Mouse (Mus musculus): ENCODE results near the gene Adgrb3. TPM values are rescaled to one million over a fixed set of nuclear protein-coding genes. Genes with fewer than 3 reads are reported as not detected.
"Not testable (repeated sequence)": the region's sequence is repeated elsewhere in the genome, so short reads cannot be mapped to it uniquely, and the experiment has no call there.

Adgrb3 gene
- polyA plus RNA-seq, 1 experiment: not detected

GRCm38 (mm10) chr1:25075952-25076351 is 753.6 kb downstream of the Adgrb3 start:
- no peak overlapping the region for H3K4me3 ChIP-seq (replicated peaks; ENCODE audit: extremely low read depth, low read depth, low read length)
- WGBS: 65% methylated on average over 5 of the region's 5 CpGs
- no peak for TF ChIP-seq POLR2A (IDR thresholded peaks at IDR 0.05; ENCODE audit: borderline replicate concordance, extremely low read depth, low read depth, low read length)
- TF ChIP-seq CTCF (IDR thresholded peaks at IDR 0.05; ENCODE audit: insufficient read depth, low read length): no peak
- H3K4me1 ChIP-seq (ENCODE audit: control insufficient read depth, insufficient read depth, low read length): no peaks in the 10 kb centered on the region
- no peak for DNase-seq

GRCm38 (mm10) chr1:25063964-25064363 is 765.5 kb downstream of the Adgrb3 start:
- H3K4me3 ChIP-seq (replicated peaks; ENCODE audit: extremely low read depth, low read depth, low read length): no peak overlapping the region
- WGBS: 23% methylated on average over 6 of the region's 6 CpGs
- TF ChIP-seq POLR2A (IDR thresholded peaks at IDR 0.05; ENCODE audit: borderline replicate concordance, extremely low read depth, low read depth, low read length): no peak
- no peak for TF ChIP-seq CTCF (IDR thresholded peaks at IDR 0.05; ENCODE audit: insufficient read depth, low read length)
- no peaks in the 10 kb centered on the region for H3K4me1 ChIP-seq (ENCODE audit: control insufficient read depth, insufficient read depth, low read length)
- DNase-seq: peak; percentile 9

GRCm38 (mm10) chr1:25060935-25061334 is 768.6 kb downstream of the Adgrb3 start:
- no peak for TF ChIP-seq POLR2A (IDR thresholded peaks at IDR 0.05; ENCODE audit: borderline replicate concordance, extremely low read depth, low read depth, low read length)
- no peak for TF ChIP-seq CTCF (IDR thresholded peaks at IDR 0.05; ENCODE audit: insufficient read depth, low read length)
- WGBS: 68% methylated on average over 3 of the region's 3 CpGs
- no peak for DNase-seq
- no peak overlapping the region for H3K4me3 ChIP-seq (replicated peaks; ENCODE audit: extremely low read depth, low read depth, low read length)
- H3K4me1 ChIP-seq (ENCODE audit: control insufficient read depth, insufficient read depth, low read length): peaks cover 3% of the 10 kb centered on the region; the same call in 1 of the 2 replicates

GRCm38 (mm10) chr1:25060191-25060590 is 769.3 kb downstream of the Adgrb3 start:
- Histone ChIP-seq H3K4me1 (ENCODE audit: control insufficient read depth, insufficient read depth, low read length) (peaks cover 3% of the 10 kb centered on the region; the same call in 1 of the 2 replicates), H3K4me3 (replicated peaks; ENCODE audit: extremely low read depth, low read depth, low read length) (no peak overlapping the region)
- no peak for DNase-seq
- TF ChIP-seq CTCF (IDR thresholded peaks at IDR 0.05; ENCODE audit: insufficient read depth, low read length) (no peak), POLR2A (IDR thresholded peaks at IDR 0.05; ENCODE audit: borderline replicate concordance, extremely low read depth, low read depth, low read length) (no peak)
- 79% methylated on average over 6 of the region's 6 CpGs for WGBS

DNA sequence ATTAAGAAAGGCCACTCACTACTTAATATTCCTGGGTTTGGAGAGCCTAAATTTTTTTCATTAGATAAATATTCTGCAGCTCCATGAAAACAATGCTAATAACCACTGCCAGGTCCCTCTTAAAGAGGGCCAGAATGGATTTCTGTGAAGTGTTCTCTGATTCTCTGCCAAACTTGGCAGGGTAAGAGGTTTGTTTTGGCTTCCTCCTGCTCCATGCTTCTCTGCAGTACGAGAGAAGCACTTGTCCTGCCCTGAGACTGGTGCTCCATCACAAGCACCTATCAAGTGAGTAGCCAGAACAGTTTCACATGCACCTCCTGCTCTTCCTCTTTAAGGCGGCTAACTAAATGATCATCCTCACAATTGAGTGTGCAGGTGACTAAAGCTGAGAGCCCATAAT is 771.9 kb downstream of the Adgrb3 start:
- TF ChIP-seq POLR2A (IDR thresholded peaks at IDR 0.05; ENCODE audit: borderline replicate concordance, extremely low read depth, low read depth, low read length) (no peak), CTCF (IDR thresholded peaks at IDR 0.05; ENCODE audit: insufficient read depth, low read length) (no peak)
- no peak overlapping the region for H3K4me3 ChIP-seq (replicated peaks; ENCODE audit: extremely low read depth, low read depth, low read length)

GRCm38 (mm10) chr1:25057212-25057611 is 772.3 kb downstream of the Adgrb3 start:
- no peak overlapping the region for H3K4me3 ChIP-seq (replicated peaks; ENCODE audit: extremely low read depth, low read depth, low read length)
- WGBS: 67% methylated on average over 6 of the region's 6 CpGs

More for the DNA sequence above, 771.9 kb downstream of the Adgrb3 start:
- peaks cover 3% of the 10 kb centered on the region; the same call in 1 of the 2 replicates for H3K4me1 ChIP-seq (ENCODE audit: control insufficient read depth, insufficient read depth, low read length)
- 37% methylated on average over 2 of the region's 2 CpGs for WGBS
- DNase-seq: peak; percentile 36

DNA sequence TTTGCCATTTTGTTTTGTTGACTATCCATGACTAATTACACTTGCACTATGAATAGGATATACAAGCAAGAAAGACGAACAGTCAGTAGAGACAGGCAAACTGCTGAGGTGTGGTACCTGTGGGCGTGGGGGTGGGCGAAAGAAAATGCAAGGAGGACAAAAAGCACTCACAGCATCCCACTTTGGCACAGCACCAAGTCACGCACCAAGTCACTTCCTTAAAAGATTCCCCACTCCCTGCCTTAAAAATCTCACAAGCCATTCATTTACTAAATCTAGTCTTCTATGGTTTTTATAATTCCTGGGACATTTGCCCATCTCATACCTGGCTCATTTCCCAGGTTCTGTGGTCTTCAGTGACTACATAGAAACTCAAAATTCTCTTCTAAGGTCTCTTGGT is 787.4 kb downstream of the Adgrb3 start:
- WGBS: 60% methylated on average over 4 of the region's 4 CpGs
- no peaks in the 10 kb centered on the region for H3K4me1 ChIP-seq (ENCODE audit: control insufficient read depth, insufficient read depth, low read length)
- no peak for DNase-seq
- no peak for TF ChIP-seq POLR2A (IDR thresholded peaks at IDR 0.05; ENCODE audit: borderline replicate concordance, extremely low read depth, low read depth, low read length)
- no peak for TF ChIP-seq CTCF (IDR thresholded peaks at IDR 0.05; ENCODE audit: insufficient read depth, low read length)
- H3K4me3 ChIP-seq (replicated peaks; ENCODE audit: extremely low read depth, low read depth, low read length): no peak overlapping the region

More at GRCm38 (mm10) chr1:25057212-25057611, 772.3 kb downstream of the Adgrb3 start:
- peaks cover 3% of the 10 kb centered on the region; the same call in 1 of the 2 replicates for H3K4me1 ChIP-seq (ENCODE audit: control insufficient read depth, insufficient read depth, low read length)
- no peak for DNase-seq
- no peak for TF ChIP-seq CTCF (IDR thresholded peaks at IDR 0.05; ENCODE audit: insufficient read depth, low read length)
- no peak for TF ChIP-seq POLR2A (IDR thresholded peaks at IDR 0.05; ENCODE audit: borderline replicate concordance, extremely low read depth, low read depth, low read length)

DNA sequence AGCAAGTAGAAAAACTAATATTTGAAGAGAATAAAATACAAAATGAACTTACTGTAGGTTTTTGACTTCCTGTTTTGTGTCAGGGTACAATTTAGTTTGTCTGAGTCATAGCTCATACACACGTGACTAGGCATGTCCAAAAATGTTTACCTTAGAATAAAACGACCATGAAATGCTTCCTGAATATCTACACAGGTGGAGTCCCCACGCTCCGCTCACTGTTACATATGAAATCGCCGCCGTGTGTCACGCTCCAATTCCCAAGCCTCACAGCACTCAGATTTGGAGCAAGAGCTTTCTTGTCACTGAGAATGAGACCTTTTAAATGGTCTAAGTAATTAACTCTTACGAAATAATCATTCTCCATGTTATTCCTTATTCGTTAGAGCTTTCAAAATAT is 795.3 kb downstream of the Adgrb3 start:
- DNase-seq: no peak
- no peak for TF ChIP-seq CTCF (IDR thresholded peaks at IDR 0.05; ENCODE audit: insufficient read depth, low read length)
- no peak for TF ChIP-seq POLR2A (IDR thresholded peaks at IDR 0.05; ENCODE audit: borderline replicate concordance, extremely low read depth, low read depth, low read length)
- 74% methylated on average over 10 of the region's 10 CpGs for WGBS
- Histone ChIP-seq H3K4me1 (ENCODE audit: control insufficient read depth, insufficient read depth, low read length) (no peaks in the 10 kb centered on the region), H3K4me3 (replicated peaks; ENCODE audit: extremely low read depth, low read depth, low read length) (no peak overlapping the region)

DNA sequence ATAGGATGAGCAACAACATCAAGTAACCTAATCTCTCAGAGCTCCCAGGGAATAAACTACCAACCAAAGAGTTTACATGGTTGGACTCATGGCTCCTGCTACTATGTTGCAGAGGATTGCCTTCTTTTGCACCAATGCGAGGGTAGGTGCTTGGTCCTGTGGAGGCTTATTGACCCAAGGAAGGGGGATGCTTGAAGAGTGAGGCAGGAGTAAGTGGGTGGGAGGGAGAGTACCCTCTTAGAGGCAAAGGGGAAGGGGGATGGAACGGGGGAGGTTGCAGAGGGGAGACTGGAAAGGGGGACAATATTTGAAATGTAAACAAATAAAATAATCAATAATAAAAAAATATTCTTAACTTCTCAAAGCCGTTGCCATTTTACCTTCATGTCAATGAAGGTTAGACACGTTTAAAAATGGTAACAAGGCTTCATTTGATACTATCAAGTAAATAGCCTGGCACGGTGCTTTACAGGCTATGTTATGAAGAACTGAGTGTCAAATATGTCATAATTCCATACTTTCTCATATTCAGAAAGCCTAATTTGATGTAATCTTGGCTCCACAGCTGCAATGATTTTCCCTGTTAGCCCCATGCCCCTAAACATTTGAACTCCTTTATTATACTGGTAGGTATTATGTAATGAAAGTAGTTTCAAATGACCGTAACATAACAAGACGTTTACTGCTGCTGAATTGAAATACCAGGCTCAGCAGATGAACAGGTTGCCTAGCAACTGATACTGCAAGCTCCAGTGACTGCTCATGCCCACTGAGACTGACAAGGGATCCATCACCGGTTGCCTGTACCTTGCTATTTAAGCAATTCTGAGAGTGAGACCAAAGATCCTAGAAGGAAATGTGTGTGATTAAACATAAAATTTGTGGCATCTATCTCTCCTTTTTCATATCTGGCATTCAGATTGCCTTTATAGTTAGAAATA is 796.1 kb downstream of the Adgrb3 start:
- H3K4me3 ChIP-seq (replicated peaks; ENCODE audit: extremely low read depth, low read depth, low read length): no peak overlapping the region
- H3K4me1 ChIP-seq (ENCODE audit: control insufficient read depth, insufficient read depth, low read length): no peaks in the 10 kb centered on the region
- 61% methylated on average over 8 of the region's 8 CpGs for WGBS
- DNase-seq: no peak
- TF ChIP-seq CTCF (IDR thresholded peaks at IDR 0.05; ENCODE audit: insufficient read depth, low read length) (no peak), POLR2A (IDR thresholded peaks at IDR 0.05; ENCODE audit: borderline replicate concordance, extremely low read depth, low read depth, low read length) (no peak)

DNA sequence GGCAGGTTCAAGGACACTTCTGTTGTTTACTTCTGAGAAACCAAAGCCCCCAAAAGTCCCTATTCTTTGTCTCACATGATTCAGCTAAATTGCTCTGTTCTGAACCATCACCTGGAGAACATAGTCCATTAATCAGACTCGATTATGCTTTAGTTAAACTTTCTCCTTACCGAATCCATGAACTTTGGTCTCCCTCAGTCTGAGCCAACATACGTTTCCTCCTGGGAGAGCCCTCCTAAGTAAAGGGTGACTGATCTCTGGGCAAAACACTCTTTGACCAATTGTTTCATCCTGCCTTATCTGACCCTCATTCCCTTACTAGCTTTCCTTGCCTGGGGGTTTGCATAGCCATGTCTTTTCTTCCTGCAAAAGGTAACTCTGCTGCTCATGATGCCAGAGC is 806.4 kb downstream of the Adgrb3 start:
- Histone ChIP-seq H3K4me3 (replicated peaks; ENCODE audit: extremely low read depth, low read depth, low read length) (no peak overlapping the region), H3K4me1 (ENCODE audit: control insufficient read depth, insufficient read depth, low read length) (no peaks in the 10 kb centered on the region)
- WGBS: 73% methylated on average over 3 of the region's 3 CpGs
- no peak for DNase-seq
- TF ChIP-seq CTCF (IDR thresholded peaks at IDR 0.05; ENCODE audit: insufficient read depth, low read length): no peak
- TF ChIP-seq POLR2A (IDR thresholded peaks at IDR 0.05; ENCODE audit: borderline replicate concordance, extremely low read depth, low read depth, low read length): no peak

- WGBS: 73% methylated on average over 8 of the region's 8 CpGs
- H3K4me3 ChIP-seq (replicated peaks; ENCODE audit: extremely low read depth, low read depth, low read length); H3K4me1 ChIP-seq (ENCODE audit: control insufficient read depth, insufficient read depth, low read length); DNase-seq: not testable (repeated sequence)
Measured at GRCm38 (mm10) chr1:25017851-25018250, 811.7 kb downstream of the Adgrb3 start.

All from lung, adult 2 months (tissue).